Mouse (Mus musculus): Measurements from ENCODE around the gene Lrrc36. TPM values are rescaled to one million over a fixed set of nuclear protein-coding genes. Genes with fewer than 3 reads are reported as not detected.

Gene Lrrc36
- polyA plus RNA-seq, 1 experiment from 2014 or later, result 1.7 TPM

DNA sequence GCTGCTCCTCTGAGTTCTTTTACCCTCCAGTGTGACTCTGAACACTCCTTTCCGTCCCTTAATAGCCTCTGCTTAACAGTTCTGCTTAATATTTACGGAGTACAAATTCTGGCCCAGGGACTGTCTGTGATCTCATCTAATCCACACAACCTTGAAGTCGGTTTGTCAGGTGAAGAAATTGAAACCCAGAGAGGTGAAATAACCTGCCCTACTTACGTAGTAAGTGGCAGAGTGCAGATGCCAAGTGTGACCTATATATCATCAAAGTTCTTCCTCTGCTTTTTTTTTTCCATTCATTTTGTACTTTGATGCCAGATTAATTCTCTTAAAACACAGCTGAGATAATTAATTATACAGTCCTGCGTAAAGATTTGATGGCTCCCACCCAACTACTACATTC is 20.8 kb downstream of the Lrrc36 start:
- peak overlapping the region; percentile 35; the same call in 1 of the 2 replicates for H3K27ac ChIP-seq

DNA sequence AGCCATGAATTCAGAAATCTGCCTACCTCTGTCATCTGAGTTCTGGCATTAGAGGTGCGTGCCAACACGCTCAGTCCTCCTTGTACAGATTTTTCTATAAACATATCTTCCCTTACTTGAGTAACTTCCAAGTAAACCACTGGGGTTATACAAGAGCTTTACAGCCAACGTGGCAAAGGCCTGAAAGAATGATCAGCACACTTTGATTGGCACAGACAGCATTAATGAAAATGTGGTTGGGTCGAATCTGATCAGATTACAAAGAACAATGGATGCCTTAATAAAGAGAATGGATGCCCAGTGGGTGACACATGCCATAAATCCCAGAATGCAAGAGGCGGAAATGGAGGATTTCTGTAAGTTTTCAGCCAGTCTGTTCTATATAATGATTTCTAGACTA is 22.8 kb downstream of the Lrrc36 start:
- no peak for ATAC-seq (ENCODE audit: low FRiP score)
- Histone ChIP-seq H3K4me3 (no peak overlapping the region), H3K4me2 (no peak overlapping the region), H3K27me3 (no peaks in the 10 kb centered on the region), H3K27ac (no peak overlapping the region), H3K36me3 (no peaks in the 10 kb centered on the region), H3K9me3 (no peaks in the 10 kb centered on the region), H3K9ac (no peak overlapping the region), H3K4me1 (replicated peaks) (peaks cover 20% of the 10 kb centered on the region)
- 72% methylated on average over 5 of the region's 5 CpGs for WGBS

More for the DNA sequence above, 20.8 kb downstream of the Lrrc36 start:
- Histone ChIP-seq H3K9me3 (no peaks in the 10 kb centered on the region), H3K4me1 (replicated peaks) (peaks cover 17% of the 10 kb centered on the region), H3K9ac (no peak overlapping the region), H3K27me3 (no peaks in the 10 kb centered on the region), H3K4me3 (no peak overlapping the region), H3K36me3 (no peaks in the 10 kb centered on the region), H3K4me2 (no peak overlapping the region)
- WGBS, result 68% methylated on average over 5 of the region's 5 CpGs
- no peak for ATAC-seq (ENCODE audit: low FRiP score)

GRCm38 (mm10) chr8:105437078-105437748 is 23.8 kb downstream of the Lrrc36 start:
- Histone ChIP-seq H3K9ac (no peak overlapping the region), H3K9me3 (no peaks in the 10 kb centered on the region), H3K4me3 (no peak overlapping the region), H3K4me1 (replicated peaks) (peaks cover 20% of the 10 kb centered on the region), H3K27me3 (no peaks in the 10 kb centered on the region), H3K27ac (no peak overlapping the region), H3K36me3 (no peaks in the 10 kb centered on the region), H3K4me2 (no peak overlapping the region)
- 91% methylated on average over 5 of the region's 5 CpGs for WGBS
- no peak for ATAC-seq (ENCODE audit: low FRiP score)

DNA sequence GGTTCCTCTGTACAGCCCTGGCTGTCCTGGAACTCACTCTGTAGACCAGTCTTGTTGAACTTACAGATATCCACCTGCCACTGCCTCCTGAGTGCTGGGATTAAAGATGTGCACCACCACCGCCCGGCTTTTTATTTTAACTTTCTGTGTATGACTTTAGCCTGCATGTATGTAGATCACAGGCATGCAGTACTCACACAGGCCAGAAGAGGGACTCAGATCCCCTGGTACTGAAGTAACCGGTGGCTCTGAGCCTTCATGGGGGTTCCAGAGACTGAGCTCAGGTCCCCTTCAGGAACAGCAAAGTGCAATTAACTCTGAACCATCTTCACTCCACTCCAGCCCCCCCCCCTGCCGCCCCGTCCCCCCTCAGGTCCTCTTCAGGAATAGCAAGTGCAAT is 25.5 kb downstream of the Lrrc36 start:
- no peak overlapping the region for H3K9ac ChIP-seq
- no peaks in the 10 kb centered on the region for H3K9me3 ChIP-seq
- H3K4me3 ChIP-seq, result no peak overlapping the region
- WGBS, result 40% methylated on average over 5 of the region's 5 CpGs
- H3K4me1 ChIP-seq (replicated peaks), result peaks cover 6% of the 10 kb centered on the region
- ATAC-seq (ENCODE audit: low FRiP score), result no peak
- no peak overlapping the region for H3K27ac ChIP-seq
- no peak overlapping the region for H3K4me2 ChIP-seq
- no peaks in the 10 kb centered on the region for H3K36me3 ChIP-seq
- no peaks in the 10 kb centered on the region for H3K27me3 ChIP-seq

- Histone ChIP-seq H3K27ac (no peak overlapping the region), H3K9ac (no peak overlapping the region), H3K36me3 (no peaks in the 10 kb centered on the region), H3K4me1 (replicated peaks) (peaks cover 15% of the 10 kb centered on the region), H3K4me2 (no peak overlapping the region), H3K27me3 (no peaks in the 10 kb centered on the region), H3K4me3 (no peak overlapping the region), H3K9me3 (no peaks in the 10 kb centered on the region)
- WGBS, result 6% methylated on average over 6 of the region's 6 CpGs
- no peak for ATAC-seq (ENCODE audit: low FRiP score)
Observed at GRCm38 (mm10) chr8:105441433-105441832, 28.1 kb downstream of the Lrrc36 start.

DNA sequence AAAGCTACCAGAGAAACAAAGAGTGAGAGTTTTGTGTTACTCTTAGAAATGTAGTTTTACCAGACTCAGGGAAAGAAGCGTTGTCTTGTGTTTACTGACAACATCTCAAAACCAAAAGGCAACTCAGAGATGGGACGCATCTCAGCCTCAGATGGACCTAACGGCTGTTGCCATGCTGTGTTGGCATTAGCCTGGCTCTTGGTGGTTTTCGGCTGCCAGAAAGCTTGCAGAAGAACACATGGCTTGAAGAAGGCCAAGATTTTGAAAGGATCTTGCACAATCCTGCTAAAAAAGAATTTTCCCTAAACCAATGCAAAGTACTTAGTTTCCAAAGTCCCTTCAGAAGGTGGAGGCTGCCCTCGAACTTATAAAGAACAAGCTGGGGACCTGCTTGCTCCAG is 29.3 kb downstream of the Lrrc36 start:
- Histone ChIP-seq H3K4me3 (no peak overlapping the region), H3K9me3 (no peaks in the 10 kb centered on the region), H3K9ac (no peak overlapping the region), H3K4me1 (replicated peaks) (peaks cover 15% of the 10 kb centered on the region), H3K27ac (no peak overlapping the region), H3K36me3 (no peaks in the 10 kb centered on the region), H3K27me3 (no peaks in the 10 kb centered on the region), H3K4me2 (no peak overlapping the region)
- no peak for ATAC-seq (ENCODE audit: low FRiP score)
- WGBS, result 94% methylated on average over 5 of the region's 5 CpGs

DNA sequence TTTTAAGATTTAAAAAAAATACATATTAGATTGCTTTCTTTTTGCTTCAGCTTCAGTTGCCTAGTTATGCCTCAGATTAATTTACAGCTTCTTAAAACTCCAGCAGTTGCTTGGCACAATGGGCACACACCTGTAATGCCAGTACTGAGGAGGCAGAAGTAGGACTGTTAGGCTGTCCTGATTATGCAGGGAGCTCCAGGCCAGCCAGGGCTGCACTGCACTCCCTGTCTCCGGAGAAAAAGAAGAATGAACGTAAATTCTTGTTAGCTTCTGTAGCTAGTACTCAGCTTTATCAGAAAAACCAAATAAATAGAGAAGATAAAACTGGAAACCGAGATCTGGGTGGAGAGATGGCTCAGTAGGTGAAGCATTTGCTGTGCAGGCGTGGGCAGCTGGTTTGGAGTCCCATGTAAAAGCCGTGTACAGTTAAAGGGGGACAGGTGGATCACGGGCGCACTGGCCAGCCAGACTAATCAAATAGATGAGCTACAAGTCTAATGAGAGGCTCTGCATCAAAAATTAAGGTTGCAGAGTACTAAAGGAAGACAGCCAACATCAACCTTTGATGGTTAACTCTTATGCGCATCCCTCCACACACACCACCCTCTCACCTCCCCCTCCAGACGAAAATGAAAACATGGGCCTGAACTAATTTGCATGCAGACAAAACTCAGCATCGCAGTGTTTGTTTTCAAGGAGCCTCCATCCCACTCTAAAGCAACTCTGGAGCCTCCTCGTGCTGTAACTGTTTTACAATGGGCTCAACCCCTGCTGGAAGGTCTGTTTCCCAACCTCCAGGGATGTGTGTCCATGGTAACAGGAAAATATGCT is 32.1 kb downstream of the Lrrc36 start:
- Histone ChIP-seq H3K4me2 (peak overlapping the region; percentile 30), H3K9me3 (no peaks in the 10 kb centered on the region), H3K27me3 (no peaks in the 10 kb centered on the region), H3K27ac (peak overlapping the region; percentile 79), H3K4me1 (replicated peaks) (peaks cover 12% of the 10 kb centered on the region), H3K9ac (no peak overlapping the region), H3K4me3 (no peak overlapping the region), H3K36me3 (no peaks in the 10 kb centered on the region)
- peak; percentile 83; the same call in 1 of the 2 replicates for ATAC-seq (ENCODE audit: low FRiP score)
- 12% methylated on average over 11 of the region's 11 CpGs for WGBS

GRCm38 (mm10) chr8:105446127-105446552 is 32.8 kb downstream of the Lrrc36 start:
- Histone ChIP-seq H3K4me1 (replicated peaks) (peaks cover 13% of the 10 kb centered on the region), H3K9me3 (no peaks in the 10 kb centered on the region), H3K4me3 (no peak overlapping the region), H3K27me3 (no peaks in the 10 kb centered on the region), H3K36me3 (no peaks in the 10 kb centered on the region), H3K9ac (no peak overlapping the region), H3K4me2 (peak overlapping the region; percentile 30), H3K27ac (peak overlapping the region; percentile 79)
- ATAC-seq (ENCODE audit: low FRiP score), result peak; percentile 61; the same call in 1 of the 2 replicates
- 5% methylated on average over 4 of the region's 4 CpGs for WGBS

DNA sequence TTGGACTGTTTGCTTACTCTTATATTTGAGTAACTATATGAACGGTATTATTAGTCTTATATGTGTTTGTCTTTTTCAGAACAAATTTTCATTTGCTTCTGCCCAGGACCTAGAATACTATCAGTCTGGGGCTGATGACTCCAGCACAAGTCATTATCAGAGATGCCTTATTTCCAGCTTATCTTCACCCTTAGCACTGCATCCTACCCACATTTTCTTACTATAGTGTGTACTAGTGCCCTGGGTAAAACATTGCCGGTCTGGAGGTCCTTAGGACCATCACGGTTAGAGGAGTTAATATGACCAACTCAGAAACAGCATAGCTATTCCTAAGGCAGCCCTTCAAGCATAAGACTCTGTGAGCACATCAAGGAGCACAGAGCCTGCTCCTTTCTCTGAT is 34.8 kb downstream of the Lrrc36 start:
- WGBS, result 92% methylated on average over 3 of the region's 3 CpGs
- ATAC-seq (ENCODE audit: low FRiP score), result no peak
- Histone ChIP-seq H3K9ac (no peak overlapping the region), H3K4me2 (no peak overlapping the region), H3K27ac (no peak overlapping the region), H3K4me3 (no peak overlapping the region), H3K27me3 (no peaks in the 10 kb centered on the region), H3K9me3 (no peaks in the 10 kb centered on the region), H3K36me3 (no peaks in the 10 kb centered on the region), H3K4me1 (replicated peaks) (peaks cover 24% of the 10 kb centered on the region)

- Histone ChIP-seq H3K9me3 (no peaks in the 10 kb centered on the region), H3K27ac (no peak overlapping the region), H3K9ac (no peak overlapping the region), H3K36me3 (no peaks in the 10 kb centered on the region), H3K4me2 (no peak overlapping the region), H3K27me3 (no peaks in the 10 kb centered on the region), H3K4me3 (no peak overlapping the region), H3K4me1 (replicated peaks) (peaks cover 24% of the 10 kb centered on the region)
- no peak for ATAC-seq (ENCODE audit: low FRiP score)
- 91% methylated on average over 5 of the region's 5 CpGs for WGBS
Observed at GRCm38 (mm10) chr8:105448596-105448995, 35.2 kb downstream of the Lrrc36 start.

DNA sequence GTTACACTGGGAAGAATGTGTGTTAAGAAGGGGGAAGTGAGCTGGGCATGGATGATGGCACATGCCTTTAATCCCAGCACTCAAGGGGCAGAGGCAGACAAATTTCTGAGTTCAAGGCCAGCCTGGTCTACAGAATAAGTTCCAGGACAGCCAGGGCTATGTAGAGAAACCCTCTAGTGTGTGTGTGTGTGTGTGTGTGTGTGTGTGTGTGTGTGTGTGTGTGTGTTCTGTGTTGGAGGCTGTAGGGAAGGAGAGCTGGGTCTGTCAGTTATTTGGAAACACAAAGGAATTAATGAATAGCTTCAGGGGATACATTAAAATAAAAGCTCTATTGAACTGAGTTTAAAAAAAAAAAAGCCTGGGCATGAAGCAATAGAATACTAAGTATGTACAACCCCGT is 37.6 kb downstream of the Lrrc36 start:
- Histone ChIP-seq H3K4me1 (replicated peaks) (peaks cover 15% of the 10 kb centered on the region), H3K27ac (no peak overlapping the region), H3K36me3 (no peaks in the 10 kb centered on the region), H3K9ac (no peak overlapping the region), H3K9me3 (no peaks in the 10 kb centered on the region), H3K4me2 (no peak overlapping the region), H3K4me3 (no peak overlapping the region), H3K27me3 (no peaks in the 10 kb centered on the region)
- 40% methylated on average over 1 of the region's 1 CpGs for WGBS
- no peak for ATAC-seq (ENCODE audit: low FRiP score)

GRCm38 (mm10) chr8:105451903-105452603 is 38.7 kb downstream of the Lrrc36 start:
- Histone ChIP-seq H3K27ac (no peak overlapping the region), H3K27me3 (no peaks in the 10 kb centered on the region), H3K36me3 (no peaks in the 10 kb centered on the region), H3K9me3 (no peaks in the 10 kb centered on the region), H3K4me3 (no peak overlapping the region), H3K4me2 (no peak overlapping the region), H3K9ac (no peak overlapping the region), H3K4me1 (replicated peaks) (peaks cover 11% of the 10 kb centered on the region)
- WGBS, result 49% methylated on average over 15 of the region's 15 CpGs
- ATAC-seq (ENCODE audit: low FRiP score), result no peak

Measured in hindbrain, embryonic 13.5 days (tissue).